Mouse (Mus musculus): ENCODE data around the gene Armc10.
A peak's percentile ranks its signal among the peaks of the same experiment; 100 is the strongest.

DNA sequence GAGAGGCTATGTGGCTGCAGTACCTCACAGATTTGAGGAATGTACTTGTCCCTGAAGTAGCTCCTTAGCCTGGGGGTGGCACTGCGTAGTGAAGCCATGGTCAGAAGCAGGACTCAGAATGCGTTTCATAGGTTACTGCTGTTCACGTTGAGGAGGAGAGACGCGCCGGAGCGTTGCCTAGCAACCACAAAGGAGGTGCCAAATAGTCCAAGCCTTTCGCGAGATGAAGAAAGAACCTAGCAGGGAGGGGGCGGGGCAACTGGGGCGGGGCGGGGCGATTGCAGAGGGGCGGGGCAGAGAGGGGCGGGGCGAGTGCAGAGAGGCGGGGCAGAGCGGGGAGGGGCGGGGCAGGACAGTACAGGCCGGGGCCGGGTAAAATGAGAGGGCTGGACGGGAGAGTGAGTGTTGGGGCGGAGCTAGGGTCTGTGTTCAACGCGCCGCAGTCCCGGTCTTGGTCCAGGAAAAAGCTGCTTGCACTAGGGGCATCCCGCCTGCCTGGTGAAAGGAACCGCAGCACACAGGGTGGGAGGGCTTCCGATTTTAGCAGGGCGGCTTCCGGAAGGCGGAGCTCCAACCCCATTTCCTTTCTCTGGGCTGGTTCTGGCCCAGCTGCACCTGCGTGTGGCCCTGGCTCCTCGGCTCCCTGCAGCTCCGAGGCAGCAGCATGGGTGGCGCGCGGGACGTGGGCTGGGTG, at the start of gene Armc10, which contains the start of gene Fbxl13:
- TF ChIP-seq EP300 (IDR thresholded peaks at IDR 0.05; ENCODE audit: low read depth) (no peak), CTCF (IDR thresholded peaks at IDR 0.05; ENCODE audit: low read depth) (peak; percentile 32)
